Mouse (Mus musculus) thymus, postnatal 25 days (tissue): ENCODE measurements around the gene Rsph3a.

ENCODE experiments used
- DNase-seq: peaks from one replicate; pipeline ENCODE4 v3.0.0; 2022

Gene Rsph3a

DNA sequence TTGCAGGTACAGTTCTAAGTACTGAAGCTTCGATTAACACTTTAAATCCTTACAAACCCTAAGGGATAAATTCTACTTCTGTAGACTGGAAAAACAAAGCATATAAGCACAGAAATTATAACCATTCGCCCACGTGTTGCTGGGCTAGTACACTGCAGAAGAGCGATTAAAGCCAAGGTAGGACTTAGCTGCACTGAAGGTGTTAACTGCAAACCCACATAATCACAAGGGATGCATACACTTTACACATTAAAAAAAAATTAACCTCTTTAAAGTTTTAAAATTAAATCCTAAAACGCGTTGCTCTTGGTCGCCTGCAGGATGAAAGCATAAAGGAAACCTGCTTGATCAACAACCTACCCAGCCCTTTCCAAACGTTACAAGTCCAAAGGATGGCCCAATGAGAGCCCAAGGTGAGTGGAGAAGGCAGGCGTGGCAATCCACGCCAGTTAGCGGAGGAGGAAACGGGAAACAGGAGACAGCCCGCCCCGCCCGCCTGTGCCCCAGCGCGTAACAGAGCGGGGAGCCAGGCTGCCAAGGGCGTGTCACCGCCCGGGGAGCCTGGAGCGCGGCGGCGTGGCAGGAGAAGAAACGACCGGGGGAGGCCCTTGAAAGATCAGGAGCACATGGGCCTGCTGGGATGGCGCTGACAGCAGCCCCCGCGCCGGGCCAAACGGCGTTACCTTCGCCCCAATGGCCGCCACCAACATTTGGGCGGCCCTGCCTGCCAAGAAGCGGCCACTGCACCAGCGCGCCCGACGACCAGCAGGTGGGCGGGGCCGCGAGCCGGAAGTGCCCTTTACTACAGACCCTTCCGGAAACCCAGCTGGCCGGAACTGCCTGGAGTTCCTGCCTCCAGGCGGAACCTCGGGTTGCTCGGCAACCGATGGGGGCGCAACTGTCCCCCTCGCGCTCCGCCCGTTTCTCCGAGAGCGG is at the start of gene Rsph3a:
Gene Rsph3a (plus strand): TSS at position 498 of the 936 bp plus-strand sequence.
- DNase-seq: peak; percentile 72

DNA sequence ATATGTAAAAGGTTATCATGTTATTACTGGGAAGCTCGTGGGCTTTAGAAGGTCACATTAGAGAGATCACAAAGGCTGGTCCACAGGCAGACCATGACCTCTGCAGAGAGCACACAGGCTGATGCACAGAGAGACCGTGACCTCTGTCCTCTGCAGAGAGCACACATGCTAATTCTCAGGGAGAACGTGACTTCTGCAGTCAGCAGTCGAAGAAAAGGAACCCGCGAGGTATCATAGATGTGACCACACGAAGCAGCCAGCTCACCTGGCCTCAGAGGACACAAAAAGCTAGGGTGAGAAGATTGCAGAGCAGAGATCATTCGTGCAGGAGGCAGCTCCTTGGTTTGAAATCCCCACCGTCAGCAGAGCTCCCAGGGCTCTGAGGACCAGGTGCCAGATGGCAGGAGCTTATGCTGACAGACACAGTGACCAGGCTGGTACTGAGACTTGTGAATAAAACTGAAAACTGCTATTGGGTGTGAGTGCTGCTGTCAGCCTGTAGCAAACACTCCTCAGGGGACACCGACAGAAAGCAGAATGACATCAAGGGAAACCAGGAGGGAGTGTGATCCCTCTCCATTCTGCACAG is 49.3 kb upstream of the Rsph3a start:
- no peak for DNase-seq

DNA sequence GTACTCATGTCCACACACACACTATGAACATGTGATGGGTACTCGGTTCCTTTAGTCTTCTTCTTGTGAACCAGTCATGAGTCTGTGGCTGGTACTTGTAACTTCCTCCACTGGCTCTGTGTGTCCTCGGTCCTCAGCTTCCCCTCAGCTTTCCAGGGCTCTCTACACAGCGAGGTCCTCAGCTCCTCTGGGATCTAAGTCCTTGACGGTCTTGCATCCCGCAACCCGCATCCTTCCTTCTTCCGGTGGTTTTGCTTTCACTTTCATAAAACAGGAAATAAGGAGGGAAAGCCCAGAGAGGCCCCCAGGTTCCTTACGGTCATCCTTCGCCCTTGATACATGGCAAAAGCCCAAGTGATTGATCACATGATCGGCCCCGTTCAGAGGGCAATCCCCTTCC is 48.3 kb upstream of the Rsph3a start:
- DNase-seq: peak; percentile 10

DNA sequence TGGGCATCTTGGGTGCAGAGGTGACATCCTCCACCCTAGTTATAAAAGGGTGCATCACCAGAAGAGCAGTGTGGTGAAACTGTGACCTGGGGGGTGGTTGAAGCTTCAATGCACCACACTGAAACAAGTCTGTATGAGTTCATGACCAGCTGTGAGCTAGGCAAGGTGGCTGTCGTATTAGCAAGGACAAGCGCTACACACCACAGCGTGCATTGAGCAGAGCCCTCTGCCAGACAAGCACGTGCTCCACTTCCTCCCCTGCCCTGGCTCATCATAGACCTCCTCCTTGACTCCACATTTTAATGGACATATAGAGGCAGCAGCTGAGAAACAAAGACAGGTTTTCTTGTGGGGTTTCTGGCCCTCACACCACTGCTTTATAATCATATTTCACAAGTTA is 47.7 kb upstream of the Rsph3a start:
- peak; percentile 19 for DNase-seq

DNA sequence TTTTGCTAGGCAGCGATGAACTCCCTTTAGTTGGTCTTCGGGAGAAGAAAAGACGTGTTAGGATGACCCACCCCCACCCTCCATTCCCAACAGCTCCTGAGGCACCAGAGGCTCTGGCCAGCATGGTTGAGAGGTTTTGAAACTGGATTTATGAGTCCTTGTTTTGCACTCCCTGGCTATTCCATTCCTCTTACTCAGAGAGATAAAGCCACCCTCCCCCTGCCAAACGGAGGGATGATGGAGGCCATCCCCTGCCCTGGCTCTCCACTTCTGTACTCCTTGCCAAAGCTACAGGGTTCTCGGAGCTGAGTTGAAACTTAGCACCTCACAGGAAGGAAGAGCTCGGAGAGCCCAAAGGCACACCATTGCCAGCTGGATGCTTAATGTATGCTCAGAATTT is 46.2 kb upstream of the Rsph3a start:
- DNase-seq: no peak

DNA sequence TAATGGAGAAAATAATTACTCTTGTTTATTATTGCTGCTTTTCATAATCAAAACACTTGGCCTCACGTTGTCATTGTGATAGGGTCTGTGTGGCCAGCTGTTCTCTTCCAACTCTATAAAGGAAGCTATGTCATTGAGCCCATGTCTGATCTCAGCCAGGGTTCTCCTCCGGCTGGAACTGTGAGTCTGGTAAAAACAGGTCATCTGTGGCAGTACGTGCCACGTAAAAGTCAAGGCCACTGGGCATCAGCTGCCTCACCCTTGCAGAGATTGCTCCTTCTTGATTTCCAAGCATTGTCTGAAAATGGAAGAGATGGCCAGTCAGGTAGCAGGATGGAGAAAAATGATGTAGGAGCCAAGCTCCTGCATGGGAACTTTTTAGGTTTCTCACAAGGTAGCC is 45.5 kb upstream of the Rsph3a start:
- DNase-seq: no peak

DNA sequence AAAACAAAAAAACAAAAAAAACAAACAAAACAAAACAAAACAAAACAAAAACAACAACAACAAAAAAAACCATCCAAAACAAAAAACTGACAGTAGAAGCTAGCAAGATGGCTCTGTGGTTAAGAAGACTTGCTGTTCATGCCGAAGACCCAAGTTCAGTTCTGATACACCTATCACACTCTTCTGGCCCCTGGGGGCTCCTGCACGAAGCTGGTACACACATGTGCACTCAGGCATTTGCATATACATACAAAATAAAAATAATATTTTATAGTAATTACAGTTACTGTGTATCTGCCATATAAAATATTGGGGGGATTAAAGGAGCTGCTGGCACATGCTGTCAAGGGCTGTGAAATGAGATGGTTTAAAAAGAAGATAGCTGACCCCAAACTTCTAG is 43.9 kb upstream of the Rsph3a start:
- DNase-seq: no peak

DNA sequence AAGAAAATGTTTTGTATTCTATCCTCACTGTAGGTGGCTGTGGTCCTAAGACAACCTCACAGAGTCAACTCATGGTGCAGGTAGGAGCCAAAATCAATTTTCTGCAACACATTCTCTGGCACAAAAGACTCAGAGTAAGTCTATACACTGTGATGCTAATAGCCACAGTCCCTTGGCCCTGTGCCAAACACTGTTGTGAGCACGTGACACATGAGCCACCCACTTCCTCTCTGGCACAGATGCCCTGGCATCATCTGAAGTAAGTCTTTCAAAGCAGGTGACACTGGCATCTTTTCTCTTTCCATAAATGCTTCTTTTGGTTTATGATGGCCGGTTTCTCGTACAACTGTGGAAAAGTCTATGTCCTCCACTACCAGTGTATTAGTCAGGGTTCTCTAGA is 43.1 kb upstream of the Rsph3a start:
- DNase-seq: peak; percentile 87

DNA sequence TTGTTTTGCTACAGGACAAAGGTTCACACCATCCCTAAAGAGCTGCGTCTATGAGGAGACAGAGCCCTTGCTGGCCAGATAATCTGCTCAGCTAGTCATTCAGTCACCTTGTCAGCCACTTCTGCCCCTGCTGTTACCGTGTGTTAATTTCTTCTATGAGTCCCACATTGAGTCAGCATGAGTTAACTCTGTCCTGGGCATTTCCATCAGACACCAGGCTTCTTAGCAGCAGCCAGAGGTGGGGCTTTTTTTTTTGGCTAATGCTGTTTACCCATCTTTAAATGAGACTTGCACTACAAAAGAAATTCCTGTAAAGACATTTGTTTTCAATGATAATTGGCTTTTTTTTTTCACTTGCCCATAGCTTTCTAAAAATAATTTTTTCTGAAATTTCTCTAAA is 40.4 kb upstream of the Rsph3a start:
- DNase-seq: no peak

DNA sequence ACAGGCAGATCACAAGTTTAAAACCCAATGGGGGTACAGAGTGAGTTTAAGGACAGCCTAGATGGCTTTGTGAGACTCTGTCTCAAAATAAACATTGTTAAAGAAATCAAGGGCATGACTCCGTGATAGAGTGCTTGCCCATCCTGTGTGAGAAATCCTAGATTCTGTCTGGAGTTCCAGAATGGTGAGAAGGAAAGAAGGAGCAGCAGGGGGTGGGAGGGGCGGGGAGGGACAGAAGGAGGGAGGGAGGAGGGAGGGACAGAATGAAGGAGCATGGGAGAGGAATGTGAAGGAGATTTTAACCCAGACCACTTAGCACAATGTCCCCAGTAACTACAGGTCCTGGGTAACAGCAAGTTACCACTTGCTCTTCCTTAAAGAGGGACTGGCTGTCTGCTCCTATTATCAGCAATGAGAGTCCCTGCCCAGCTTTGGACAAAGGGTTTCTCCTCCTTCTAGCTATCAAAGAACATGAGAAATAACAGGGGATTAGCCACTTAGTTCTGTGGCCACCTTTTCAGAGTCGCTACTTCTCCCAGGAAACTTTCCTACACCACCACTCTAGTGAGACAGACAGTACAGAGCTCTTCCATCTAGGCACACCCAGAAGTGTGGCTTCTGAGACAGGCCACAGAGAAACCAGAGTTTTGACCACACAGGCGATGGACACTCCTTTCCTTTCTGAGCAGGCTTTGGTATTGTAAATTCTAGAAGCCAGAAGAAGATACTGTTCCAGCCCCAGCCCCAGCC is 39.3 kb upstream of the Rsph3a start:
- no peak for DNase-seq

DNA sequence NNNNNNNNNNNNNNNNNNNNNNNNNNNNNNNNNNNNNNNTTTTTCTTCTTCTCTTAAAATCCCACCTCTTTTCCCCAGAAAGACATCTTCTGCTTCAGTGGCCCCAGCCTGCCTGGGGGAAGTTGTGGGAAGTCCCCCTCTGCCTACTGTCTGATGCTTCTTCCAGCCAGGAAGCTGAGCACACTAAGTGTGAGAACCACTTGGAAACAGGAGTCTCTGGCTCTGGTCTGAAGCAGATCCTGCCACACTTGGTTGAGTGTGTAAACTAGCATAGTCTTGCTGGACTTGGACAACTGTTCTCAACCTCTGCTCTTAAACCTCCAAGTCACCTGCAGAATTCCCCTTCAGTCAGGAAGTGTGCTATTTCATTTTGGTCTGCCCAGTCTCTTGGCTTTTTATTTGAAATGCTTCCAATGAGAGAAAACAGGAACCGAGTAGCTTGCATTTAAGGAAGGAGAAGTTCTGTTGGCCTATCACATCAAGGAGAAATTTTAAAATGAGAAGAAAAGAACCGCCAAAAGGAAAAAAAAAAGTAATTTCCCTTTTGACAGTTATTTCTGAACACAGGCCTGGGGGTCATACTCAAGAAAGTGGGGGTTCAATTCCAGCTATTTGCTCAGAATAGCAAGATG is 30.7 kb upstream of the Rsph3a start:
- no peak for DNase-seq

DNA sequence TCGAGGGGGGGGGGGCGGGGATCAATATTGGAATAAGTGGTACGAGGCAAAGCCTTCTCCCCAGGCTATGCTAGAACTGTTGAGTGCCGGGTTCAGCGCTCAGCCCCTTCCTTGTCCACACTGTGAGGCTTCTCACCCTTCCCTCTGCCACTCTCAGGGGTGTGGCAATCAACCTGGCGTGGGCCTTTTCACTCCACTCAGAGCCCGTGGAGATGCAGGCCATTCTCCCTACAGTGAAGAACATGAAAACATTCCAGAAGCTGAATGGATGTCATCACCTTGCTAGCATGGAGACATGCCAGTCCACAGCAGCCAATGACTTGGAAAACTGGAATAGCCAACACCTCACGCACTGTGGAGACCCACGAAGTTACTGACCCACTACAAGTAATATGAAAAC is 29.6 kb upstream of the Rsph3a start:
- no peak for DNase-seq

DNA sequence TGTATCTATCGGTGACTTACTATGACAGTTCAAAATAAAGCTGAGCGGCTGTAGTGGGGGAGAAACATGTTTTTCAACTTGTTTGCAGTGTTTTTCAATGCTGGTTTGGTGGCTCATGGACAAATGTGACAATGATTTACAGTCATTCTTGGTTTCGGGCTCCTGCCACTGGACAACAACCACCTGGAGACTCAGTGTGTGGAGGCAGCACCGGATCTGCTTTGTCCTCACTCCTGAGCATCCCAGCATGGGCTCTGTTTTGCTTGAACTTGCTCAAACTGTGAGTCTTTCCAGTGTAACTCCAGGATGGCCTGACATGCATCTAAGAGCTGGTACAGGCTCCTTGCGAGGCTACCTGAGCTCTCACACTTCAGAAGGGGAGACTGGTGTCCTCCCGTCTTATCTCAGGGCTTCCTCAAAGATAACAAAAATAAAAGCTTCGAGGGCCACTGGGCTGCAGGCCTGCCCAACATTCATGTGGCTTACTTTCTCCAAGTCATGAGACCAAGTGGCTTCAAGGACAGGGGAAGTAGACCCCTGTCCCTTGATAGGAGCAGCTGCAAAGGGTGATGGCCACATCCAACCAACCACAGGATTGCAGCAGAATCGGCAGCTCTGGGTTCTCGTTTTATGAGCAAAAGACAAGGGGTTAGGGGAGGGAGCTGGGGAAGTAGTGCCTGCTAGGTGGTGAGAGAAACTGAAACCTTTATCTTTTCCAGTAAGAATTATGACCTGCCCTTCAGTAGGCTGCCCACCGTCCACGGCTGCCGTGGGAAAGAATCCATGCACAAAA is 28.4 kb upstream of the Rsph3a start:
- DNase-seq: no peak

DNA sequence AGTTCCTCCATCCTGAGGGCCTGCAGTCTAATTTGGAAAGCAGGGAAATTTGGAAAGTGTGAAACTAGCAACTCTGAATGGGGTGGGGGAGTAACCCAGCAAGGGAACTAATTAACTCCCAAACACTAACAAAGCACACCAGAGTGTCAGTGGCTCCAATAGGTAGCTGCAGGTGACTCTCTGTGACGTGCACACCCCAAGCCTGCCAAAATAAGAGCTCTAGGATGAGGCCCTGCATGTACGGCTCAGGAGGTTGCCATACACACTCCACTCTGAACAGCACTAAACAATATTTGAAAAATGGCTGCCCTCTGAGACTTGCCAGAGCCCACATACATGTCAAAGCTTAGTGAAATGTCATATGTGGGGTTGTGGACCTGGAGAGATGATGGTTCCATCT is 27.1 kb upstream of the Rsph3a start:
- DNase-seq: no peak

DNA sequence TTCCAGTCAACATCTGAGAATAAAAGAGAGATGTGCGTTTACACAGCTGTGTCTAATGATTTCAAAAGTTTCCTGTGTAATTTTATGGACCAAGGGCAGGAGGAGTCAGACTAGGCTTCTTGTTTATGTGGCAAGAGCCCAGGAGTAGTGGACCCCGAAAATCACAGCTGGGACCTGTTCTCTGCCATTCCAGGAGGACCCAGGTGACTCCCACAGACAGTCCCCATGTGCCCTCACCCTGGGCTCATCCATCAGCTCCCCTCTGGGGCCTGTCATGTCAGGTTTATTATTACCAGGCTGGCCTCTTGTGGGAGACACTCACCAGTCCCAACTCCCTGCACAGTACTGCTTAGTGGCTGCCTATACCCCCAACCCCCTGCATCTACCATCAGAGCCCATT is 26.2 kb upstream of the Rsph3a start:
- DNase-seq: no peak

DNA sequence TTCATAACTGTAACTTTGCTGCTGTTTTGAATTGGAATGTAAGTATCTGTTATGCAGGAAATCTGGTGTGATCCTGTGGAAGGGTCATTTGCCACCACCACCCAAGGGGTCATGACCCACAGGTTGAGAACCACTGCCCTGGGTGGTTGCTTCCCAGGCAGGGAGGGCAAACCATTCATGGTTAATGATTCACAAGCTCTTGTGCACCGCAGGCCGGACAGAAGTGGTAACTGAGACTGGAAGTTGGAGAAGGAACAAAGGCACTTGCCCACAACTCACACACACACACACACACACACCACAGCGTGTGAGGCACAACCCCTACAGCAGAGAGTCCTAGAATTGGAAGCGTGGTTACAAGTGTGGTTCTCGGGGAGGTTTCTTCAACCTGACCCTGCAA is 22.9 kb upstream of the Rsph3a start:
- DNase-seq: no peak

DNA sequence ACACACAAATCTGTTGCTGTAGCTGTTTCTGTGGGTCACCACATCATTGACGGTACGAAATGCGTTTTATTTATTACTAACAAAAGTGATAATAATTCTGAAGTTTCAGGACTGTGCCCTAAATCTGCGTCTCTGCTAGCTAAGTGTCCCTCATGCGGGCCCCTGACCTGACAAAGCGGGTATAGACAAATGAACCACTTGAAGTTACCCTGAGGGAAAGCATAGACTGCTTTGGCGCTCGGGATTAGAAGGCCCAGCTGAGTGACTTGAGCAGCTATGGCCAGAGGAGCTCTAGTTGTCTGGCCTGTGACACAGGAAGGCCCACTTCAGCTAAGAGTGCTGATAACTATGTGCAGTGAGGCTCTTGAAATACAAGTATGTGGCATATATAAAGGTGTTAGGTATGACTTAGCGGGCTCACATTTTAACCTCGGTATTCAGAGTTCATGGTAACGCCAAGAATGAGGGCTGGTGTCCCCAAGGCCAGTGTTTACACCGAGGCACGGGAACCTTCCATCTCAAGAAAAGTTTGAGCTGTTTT is 21.2 kb upstream of the Rsph3a start:
- no peak for DNase-seq

DNA sequence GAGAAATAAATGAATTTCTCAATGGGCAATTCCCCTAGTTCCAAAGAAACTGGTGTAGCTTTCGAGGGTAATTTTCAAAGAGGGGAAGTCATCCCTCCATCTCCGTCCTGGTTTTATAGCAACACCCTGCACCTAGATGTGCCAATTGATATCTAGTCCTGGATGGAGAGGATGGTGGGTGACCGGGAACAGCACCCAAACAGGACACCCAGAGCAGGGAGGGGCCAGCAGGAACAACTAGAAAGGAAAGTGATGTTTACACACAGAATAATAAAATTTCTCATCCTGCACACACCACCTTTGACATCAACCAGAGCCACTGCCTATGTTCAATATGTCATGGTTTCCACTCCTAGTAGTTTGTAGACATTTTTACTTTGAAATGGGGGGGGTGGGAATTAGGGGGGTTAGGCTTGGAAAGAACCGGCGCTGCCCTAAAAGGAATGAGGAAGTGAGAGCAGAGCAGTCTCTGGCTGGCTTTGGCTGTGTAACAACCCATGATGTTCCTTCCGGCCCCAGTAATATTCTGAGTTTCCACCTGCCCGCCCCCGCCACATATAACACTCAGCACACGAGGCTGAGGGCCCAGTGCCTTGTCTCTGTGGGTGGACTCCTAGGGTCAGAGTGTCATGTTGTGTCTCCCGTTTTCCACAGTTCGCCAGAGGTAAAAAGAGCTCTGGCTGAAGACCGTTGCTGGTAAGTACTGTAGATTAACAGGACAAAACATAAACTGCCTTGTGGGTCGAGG is 19.8 kb upstream of the Rsph3a start, which contains the start of gene Tagap:
Gene Tagap (plus strand): TSS at position 588 of the 748 bp plus-strand sequence.
- DNase-seq: peak; percentile 28

DNA sequence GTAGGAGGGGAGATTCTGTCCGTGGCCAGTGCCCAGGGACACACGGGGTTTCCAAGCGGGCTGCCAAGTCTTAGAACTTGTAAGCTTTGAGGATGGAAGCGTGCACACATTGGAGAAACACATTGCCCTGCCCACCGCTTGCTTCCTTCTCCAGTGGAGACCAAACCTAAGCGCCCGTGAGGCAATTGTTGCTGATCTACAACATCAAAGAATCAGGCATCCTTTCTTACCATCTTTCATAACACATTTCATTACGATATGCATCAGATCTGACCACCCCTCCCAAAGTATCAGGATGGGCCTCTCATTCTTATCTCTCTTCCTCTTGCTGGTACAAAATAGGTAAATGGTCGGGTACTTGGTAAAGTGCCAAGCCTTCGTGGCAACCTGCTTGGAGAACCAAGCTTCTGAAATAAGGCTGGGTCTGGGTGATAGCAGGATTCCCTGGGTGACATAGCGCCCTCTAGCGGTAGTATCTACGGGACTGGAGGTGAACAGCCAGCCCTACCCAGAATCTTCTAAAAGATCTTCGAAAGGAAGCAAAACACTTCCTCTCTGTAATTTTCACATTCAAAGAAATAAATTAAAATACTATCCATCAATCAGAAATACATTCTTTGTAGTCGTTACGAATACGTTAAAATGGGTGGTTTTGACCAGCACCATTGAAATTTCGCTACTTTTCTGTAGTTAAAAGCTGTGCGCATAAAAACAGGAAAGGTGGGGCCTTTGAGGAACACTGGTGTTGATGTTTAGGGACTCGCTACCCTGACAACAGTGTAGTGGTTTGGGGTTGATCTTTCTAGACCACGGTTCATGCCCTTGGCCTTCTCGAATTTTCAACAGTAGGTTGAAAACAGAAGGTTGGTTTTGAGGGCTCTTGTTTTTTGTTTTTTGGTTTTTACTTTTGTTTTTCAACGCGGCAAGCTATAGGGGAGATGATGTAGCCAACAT is 17.6 kb upstream of the Rsph3a start:
- peak; percentile 89 for DNase-seq

DNA sequence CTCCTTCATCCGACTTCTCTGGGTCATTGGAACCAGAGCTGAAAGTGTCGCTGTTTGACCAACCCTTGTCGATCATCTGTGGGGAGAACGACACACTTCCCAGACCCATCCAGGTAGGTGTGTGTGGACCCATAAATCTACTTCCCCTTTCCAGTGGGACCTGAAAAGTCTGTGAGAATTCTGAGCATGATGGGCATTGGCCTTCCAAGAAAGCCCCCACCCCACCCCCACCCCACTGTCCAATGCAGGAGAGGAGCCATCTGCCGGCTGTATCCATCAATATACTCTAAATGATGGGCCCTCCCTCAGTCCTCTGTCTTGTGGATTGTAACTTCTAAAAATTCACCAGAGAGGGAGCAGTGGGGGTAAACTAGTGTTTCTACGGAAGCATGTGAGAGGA is 16.8 kb upstream of the Rsph3a start:
- no peak for DNase-seq
